Mouse (Mus musculus) adrenal gland, adult 2 months (tissue): ENCODE measurements around the gene Hist1h4a. TPM values are rescaled to one million over a fixed set of nuclear protein-coding genes. Genes with fewer than 3 reads are reported as not detected.

Experiments
- microRNA-seq, 2 experiments: library from miRNA; unstranded; fragments of <30 nt; microRNA quantifications; one replicate each; pipeline ENCODE4 v1.2.0; 2021
- polyA plus RNA-seq: library from polyadenylated mRNA; depleted of rRNA; stranded (reverse); fragments of >200 nt; gene quantifications from 2 replicates; pipeline ENCODE4 v1.2.3, GENCODE M21; 2012; rRNA removed
- total RNA-seq, 2 experiments: library from RNA; stranded (reverse); gene quantifications; 2 replicates each; pipeline ENCODE4 v1.2.3; 2021

The Hist1h4a gene
- total and polyA plus RNA-seq, 3 experiments: 2.1 to 26.3 (median 21.1) TPM

Small RNA genes lying within 50 kb of the gene (microRNA-seq; reads per million reads assigned to microRNA genes)
- gene Gm44314: 0 reads per million in 2 experiments
- 0 reads per million in 2 experiments for gene Gm44484

Other genes starting within 250 kb of the Hist1h4a start
Only the 30 nearest of the 37 such genes appear.
- gene Hist1h1d, start 208.0 kb downstream of the Hist1h4a start, total RNA-seq: 1 to 10 TPM; 2.4 to 3.4 TPM
- not detected in 2 replicates for gene Hist1h1d, start 208.0 kb downstream of the Hist1h4a start, polyA plus RNA-seq
- gene Hist1h3e, start 198.9 kb downstream of the Hist1h4a start, total RNA-seq: 10 to 100 TPM; 41.4 to 51.2 TPM
- gene Hist1h3e, start 198.9 kb downstream of the Hist1h4a start, polyA plus RNA-seq: 12.8 and 14.0 TPM in 2 replicates
- 1 to 10 TPM; 2.7 to 4.9 TPM for gene Hist1h2ae, start 190.0 kb downstream of the Hist1h4a start, total RNA-seq
- gene Hist1h2ae, start 190.0 kb downstream of the Hist1h4a start, polyA plus RNA-seq: 0.90 and 3.7 TPM in 2 replicates
- gene Hist1h2bg, start 189.8 kb downstream of the Hist1h4a start, total RNA-seq: 10 to 100 TPM; 41.1 to 60.2 TPM
- gene Hist1h2bg, start 189.8 kb downstream of the Hist1h4a start, polyA plus RNA-seq: 25.3 and 27.0 TPM in 2 replicates
- gene Hist1h2bf, start 187.0 kb downstream of the Hist1h4a start, total RNA-seq: 10 to 100 TPM; 17.9 to 21.6 TPM
- 0.80 and 5.5 TPM in 2 replicates for gene Hist1h2bf, start 187.0 kb downstream of the Hist1h4a start, polyA plus RNA-seq
- gene Hist1h2ad, start 186.8 kb downstream of the Hist1h4a start, total RNA-seq: 1 to 10 TPM; 2.9 to 6.4 TPM
- 2.5 and 3.2 TPM in 2 replicates for gene Hist1h2ad, start 186.8 kb downstream of the Hist1h4a start, polyA plus RNA-seq
- 1 to 10 TPM; 3.7 to 6.5 TPM for gene Hist1h3d, start 185.5 kb downstream of the Hist1h4a start, total RNA-seq
- 3.7 TPM in 2 replicates for gene Hist1h3d, start 185.5 kb downstream of the Hist1h4a start, polyA plus RNA-seq
- gene Hist1h4d, start 179.6 kb downstream of the Hist1h4a start, total RNA-seq: 100 to 1,000 TPM; 118 to 129 TPM
- gene Hist1h4d, start 179.6 kb downstream of the Hist1h4a start, polyA plus RNA-seq: 2.6 and 2.7 TPM in 2 replicates
- gene Hist1h2be, start 140.1 kb downstream of the Hist1h4a start, total RNA-seq: 10 to 100 TPM; 11.3 to 14.8 TPM
- 1.7 and 2.0 TPM in 2 replicates for gene Hist1h2be, start 140.1 kb downstream of the Hist1h4a start, polyA plus RNA-seq
- gene Hist1h1e, start 138.7 kb downstream of the Hist1h4a start, total RNA-seq: 10 to 100 TPM; 44.2 to 71.4 TPM
- 1.0 and 1.2 TPM in 2 replicates for gene Hist1h1e, start 138.7 kb downstream of the Hist1h4a start, polyA plus RNA-seq
- gene Hist1h2ac, start 77.3 kb downstream of the Hist1h4a start, total RNA-seq: 1 to 10 TPM; 2.0 to 2.5 TPM
- gene Hist1h2ac, start 77.3 kb downstream of the Hist1h4a start, polyA plus RNA-seq: 0.34 and 0.87 TPM in 2 replicates
- gene Hist1h2bc, start 77.0 kb downstream of the Hist1h4a start, total RNA-seq: 100 to 1,000 TPM; 143 to 210 TPM
- gene Hist1h2bc, start 77.0 kb downstream of the Hist1h4a start, polyA plus RNA-seq: 308 and 343 TPM in 2 replicates
- not detected for gene Hist1h1t, start 65.4 kb downstream of the Hist1h4a start, total RNA-seq
- gene Hist1h1t, start 65.4 kb downstream of the Hist1h4a start, polyA plus RNA-seq: not detected in 2 replicates
- gene Hist1h4c, start 62.8 kb downstream of the Hist1h4a start, total RNA-seq: 10 to 100 TPM; 70.2 to 84.7 TPM
- 1.7 and 2.8 TPM in 2 replicates for gene Hist1h4c, start 62.8 kb downstream of the Hist1h4a start, polyA plus RNA-seq
- gene Hfe, start 50.4 kb downstream of the Hist1h4a start, total RNA-seq: 10 to 100 TPM; 22.3 to 33.0 TPM
- 27.9 and 30.3 TPM in 2 replicates for gene Hfe, start 50.4 kb downstream of the Hist1h4a start, polyA plus RNA-seq
- gene Hist1h1c, start 22.4 kb downstream of the Hist1h4a start, total RNA-seq: 100 to 1,000 TPM; 168 to 270 TPM
- gene Hist1h1c, start 22.4 kb downstream of the Hist1h4a start, polyA plus RNA-seq: 32.9 and 41.2 TPM in 2 replicates
- 10 to 100 TPM in 1 of 2 experiments, 1 to 10 TPM in 1; 4.6 to 14.7 TPM for gene Hist1h3c, start 15.6 kb downstream of the Hist1h4a start, total RNA-seq
- gene Hist1h3c, start 15.6 kb downstream of the Hist1h4a start, polyA plus RNA-seq: 4.9 and 6.7 TPM in 2 replicates
- 10 to 100 TPM; 17.1 TPM for gene Hist1h2bb, start 14.5 kb downstream of the Hist1h4a start, total RNA-seq
- gene Hist1h2bb, start 14.5 kb downstream of the Hist1h4a start, polyA plus RNA-seq: 4.2 and 5.6 TPM in 2 replicates
- 10 to 100 TPM; 25.7 to 26.0 TPM for gene Hist1h2ab, start 10.1 kb downstream of the Hist1h4a start, total RNA-seq
- 1.6 and 4.1 TPM in 2 replicates for gene Hist1h2ab, start 10.1 kb downstream of the Hist1h4a start, polyA plus RNA-seq
- gene Hist1h3b, start 9.0 kb downstream of the Hist1h4a start, total RNA-seq: 10 to 100 TPM; 25.0 to 32.1 TPM
- 2.5 and 3.2 TPM in 2 replicates for gene Hist1h3b, start 9.0 kb downstream of the Hist1h4a start, polyA plus RNA-seq
- 10 to 100 TPM; 64.3 to 65.2 TPM for gene Hist1h4b, start 4.2 kb downstream of the Hist1h4a start, total RNA-seq
- gene Hist1h4b, start 4.2 kb downstream of the Hist1h4a start, polyA plus RNA-seq: 2.4 and 3.9 TPM in 2 replicates
- gene Hist1h3a, start 1.2 kb upstream of the Hist1h4a start, total RNA-seq: 10 to 100 TPM; 32.5 to 35.7 TPM
- gene Hist1h3a, start 1.2 kb upstream of the Hist1h4a start, polyA plus RNA-seq: 4.2 and 6.6 TPM in 2 replicates
- gene Hist1h1a, start 2.4 kb upstream of the Hist1h4a start, total RNA-seq: 10 to 100 TPM; 11.0 to 19.6 TPM
- 0.21 and 0.25 TPM in 2 replicates for gene Hist1h1a, start 2.4 kb upstream of the Hist1h4a start, polyA plus RNA-seq
- gene Trim38, start 8.7 kb upstream of the Hist1h4a start, total RNA-seq: under 1 TPM in 1 of 2 experiments, not detected in 1; 0.43 TPM
- gene Trim38, start 8.7 kb upstream of the Hist1h4a start, polyA plus RNA-seq: not detected in 2 replicates
- under 1 TPM in 1 of 2 experiments, not detected in 1; 0.20 TPM for gene Slc17a2, start 45.8 kb upstream of the Hist1h4a start, total RNA-seq
- gene Slc17a2, start 45.8 kb upstream of the Hist1h4a start, polyA plus RNA-seq: 0.07 TPM in 1 of 2 replicates, not detected in the other
- gene Slc17a3, start 78.2 kb upstream of the Hist1h4a start, total RNA-seq: 1 to 10 TPM in 1 of 2 experiments, under 1 TPM in 1; 0.35 to 1.6 TPM
- 0.20 TPM in 1 of 2 replicates, not detected in the other for gene Slc17a3, start 78.2 kb upstream of the Hist1h4a start, polyA plus RNA-seq
- gene Slc17a1, start 106.5 kb upstream of the Hist1h4a start, total RNA-seq: under 1 TPM in 1 of 2 experiments, not detected in 1; 0.24 TPM
- gene Slc17a1, start 106.5 kb upstream of the Hist1h4a start, polyA plus RNA-seq: not detected in 2 replicates
- gene Slc17a4, start 153.8 kb upstream of the Hist1h4a start, total RNA-seq: under 1 TPM; 0.14 to 0.43 TPM
- gene Slc17a4, start 153.8 kb upstream of the Hist1h4a start, polyA plus RNA-seq: 0.08 and 0.15 TPM in 2 replicates
- not detected for gene Hist1h2ba, start 172.9 kb upstream of the Hist1h4a start, total RNA-seq
- not detected in 2 replicates for gene Hist1h2ba, start 172.9 kb upstream of the Hist1h4a start, polyA plus RNA-seq
- gene Hist1h2aa, start 173.2 kb upstream of the Hist1h4a start, total RNA-seq: not detected
- gene Hist1h2aa, start 173.2 kb upstream of the Hist1h4a start, polyA plus RNA-seq: not detected in 2 replicates